Mouse (Mus musculus): ENCODE data around the gene Ell. TPM values are rescaled to one million over a fixed set of nuclear protein-coding genes. Genes with fewer than 3 reads are reported as not detected.

Gene Ell
- total RNA-seq (2023), result 64.2 and 80.9 TPM in 2 replicates

GRCm38 (mm10) chr8:70539077-70539813 lies at the start of gene Ell:
Ell (plus strand) TSS chr8:70539457.

GRCm38 (mm10) chr8:70492664-70493640 lies 46.3 kb upstream of the Ell start, which contains the start of gene Crlf1:
Crlf1 (plus strand) TSS chr8:70493158.

GRCm38 (mm10) chr8:70506328-70507026 lies 32.8 kb upstream of the Ell start, which contains the start of gene Rex1bd:
Rex1bd (minus strand) TSS chr8:70506752.

GRCm38 (mm10) chr8:70510228-70510915 lies 28.9 kb upstream of the Ell start, which contains the start of gene Uba52:
Uba52 (minus strand) TSS chr8:70510801.

GRCm38 (mm10) chr8:70527512-70528181 lies 11.6 kb upstream of the Ell start, which contains the start of the genes Fkbp8 and Kxd1:
Fkbp8 (plus strand) TSS chr8:70527724.
Kxd1 (minus strand) TSS chr8:70527956.

GRCm38 (mm10) chr8:70593961-70594609 lies 54.8 kb downstream of the Ell start, which contains the start of gene Isyna1:
Isyna1 (plus strand) TSS chr8:70594373.

GRCm38 (mm10) chr8:70608749-70609367 lies 69.6 kb downstream of the Ell start, which contains the start of gene Ssbp4:
Ssbp4 (minus strand) TSS chr8:70608872.

GRCm38 (mm10) chr8:70615894-70616293 lies 76.6 kb downstream of the Ell start, which contains the start of gene Lrrc25:
Lrrc25 (plus strand) TSS chr8:70616155.

GRCm38 (mm10) chr8:70632346-70632892 lies 93.2 kb downstream of the Ell start, which contains the start of gene Gdf15:
Gdf15 (minus strand) TSS chr8:70632456.

Other genes with a start within 250 kb of the Ell start
- gene Ddx49, start 237.0 kb upstream of the Ell start, total RNA-seq (2023), result 25.3 and 36.1 TPM in 2 replicates
- 80.2 and 91.6 TPM in 2 replicates for gene Cope, start 236.9 kb upstream of the Ell start, total RNA-seq (2023)
- not detected in 2 replicates for gene Cers1, start 223.7 kb upstream of the Ell start, total RNA-seq (2023)
- not detected in 2 replicates for gene Gdf1, start 209.6 kb upstream of the Ell start, total RNA-seq (2023)
- 47.2 and 53.6 TPM in 2 replicates for gene Upf1, start 186.2 kb upstream of the Ell start, total RNA-seq (2023)
- gene Comp, start 165.9 kb upstream of the Ell start, total RNA-seq (2023), result 0.19 TPM in 1 of 2 replicates, not detected in the other
- gene Crtc1, start 99.9 kb upstream of the Ell start, total RNA-seq (2023), result 3.2 and 9.3 TPM in 2 replicates
- 1.6 and 1.9 TPM in 2 replicates for gene Klhl26, start 62.5 kb upstream of the Ell start, total RNA-seq (2023)
- not detected in 2 replicates for gene Tmem59l, start 52.1 kb upstream of the Ell start, total RNA-seq (2023)
- gene Crlf1, start 46.3 kb upstream of the Ell start, total RNA-seq (2023), result 0.57 TPM in 1 of 2 replicates, not detected in the other
- gene Rex1bd, start 32.7 kb upstream of the Ell start, total RNA-seq (2023), result 28.1 and 40.0 TPM in 2 replicates
- 559 and 837 TPM in 2 replicates for gene Uba52, start 28.7 kb upstream of the Ell start, total RNA-seq (2023)
- gene Fkbp8, start 11.7 kb upstream of the Ell start, total RNA-seq (2023), result 162 and 198 TPM in 2 replicates
- 29.8 and 33.9 TPM in 2 replicates for gene Kxd1, start 11.5 kb upstream of the Ell start, total RNA-seq (2023)
- 36.8 and 37.0 TPM in 2 replicates for gene Isyna1, start 54.9 kb downstream of the Ell start, total RNA-seq (2023)
- 61.1 and 64.5 TPM in 2 replicates for gene Ssbp4, start 69.4 kb downstream of the Ell start, total RNA-seq (2023)
- gene Lrrc25, start 76.7 kb downstream of the Ell start, total RNA-seq (2023), result 118 and 126 TPM in 2 replicates
- 0.66 TPM in 2 replicates for gene Gdf15, start 93.0 kb downstream of the Ell start, total RNA-seq (2023)
- gene Pgpep1, start 120.9 kb downstream of the Ell start, total RNA-seq (2023), result 1.2 and 3.4 TPM in 2 replicates
- gene Lsm4, start 133.8 kb downstream of the Ell start, total RNA-seq (2023), result 33.3 and 36.4 TPM in 2 replicates
- gene Jund, start 159.5 kb downstream of the Ell start, total RNA-seq (2023), result 770 and 908 TPM in 2 replicates
- 2.7 and 3.1 TPM in 2 replicates for gene Iqcn, start 164.0 kb downstream of the Ell start, total RNA-seq (2023)
- gene Gm3336, start 179.1 kb downstream of the Ell start, total RNA-seq (2023), result 0.39 TPM in 1 of 2 replicates, not detected in the other
- 0.41 and 0.51 TPM in 2 replicates for gene Pde4c, start 184.3 kb downstream of the Ell start, total RNA-seq (2023)
- 1.3 and 2.0 TPM in 2 replicates for gene Rab3a, start 215.2 kb downstream of the Ell start, total RNA-seq (2023)
- gene Mpv17l2, start 221.5 kb downstream of the Ell start, total RNA-seq (2023), result 12.1 and 18.3 TPM in 2 replicates
- 16.9 and 17.2 TPM in 2 replicates for gene Pik3r2, start 237.3 kb downstream of the Ell start, total RNA-seq (2023)

Data from neutrophil, adult 65 days (primary cell).